Mouse (Mus musculus): ENCODE results near the gene Mysm1.

Mysm1 gene

DNA sequence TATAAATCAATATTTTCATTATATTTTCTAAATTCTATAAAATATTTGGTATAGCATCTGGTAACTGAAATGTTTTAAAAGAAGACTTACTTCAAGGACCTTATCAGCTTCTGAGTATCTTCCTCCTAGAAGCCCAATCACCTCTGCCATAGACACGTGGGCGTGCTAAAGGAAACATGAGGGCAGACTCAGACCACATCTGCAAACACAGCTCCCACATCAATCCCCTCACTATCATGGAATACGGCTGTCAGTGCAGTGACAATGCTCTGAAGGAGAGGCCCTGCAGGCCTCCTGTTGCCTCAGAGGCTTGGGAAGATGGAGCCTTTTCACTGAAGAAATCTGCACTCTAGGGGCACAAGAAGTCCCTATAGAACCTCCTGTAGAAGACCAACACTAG is 26.1 kb downstream of the Mysm1 start:
- no peak for DNase-seq (ENCODE audit: low spot score)

DNA sequence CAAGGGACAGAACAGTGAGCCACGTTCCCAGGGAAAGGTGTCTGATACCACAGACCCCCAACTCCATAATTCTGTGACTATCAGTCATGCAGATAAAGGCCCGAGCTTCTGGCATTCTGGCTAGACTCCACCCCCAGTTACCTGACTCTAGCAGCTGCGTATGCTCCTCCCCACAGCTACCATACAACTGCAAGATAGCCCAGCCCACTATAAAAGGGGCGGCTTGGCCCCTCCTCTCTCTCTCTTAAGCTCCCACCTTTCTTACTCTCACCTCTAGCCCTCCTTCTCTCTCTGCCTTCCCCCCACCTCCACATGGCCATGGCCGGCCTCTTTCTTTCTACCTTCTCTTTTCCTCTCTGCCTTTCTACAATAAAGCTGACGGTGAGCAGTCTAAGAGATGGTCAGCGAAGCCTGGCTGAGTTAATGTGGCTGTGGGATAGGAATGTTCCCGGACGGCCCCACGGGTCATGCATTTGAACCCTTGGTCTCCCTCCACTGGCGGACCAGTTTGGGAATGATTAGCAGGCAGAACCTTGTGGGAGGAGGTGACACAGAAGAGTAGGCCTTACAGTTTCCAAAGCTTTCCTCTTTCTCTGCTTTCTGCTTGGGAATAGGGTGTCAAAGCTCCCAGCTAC is 37.6 kb downstream of the Mysm1 start:
- DNase-seq (ENCODE audit: low spot score), result no peak

DNA sequence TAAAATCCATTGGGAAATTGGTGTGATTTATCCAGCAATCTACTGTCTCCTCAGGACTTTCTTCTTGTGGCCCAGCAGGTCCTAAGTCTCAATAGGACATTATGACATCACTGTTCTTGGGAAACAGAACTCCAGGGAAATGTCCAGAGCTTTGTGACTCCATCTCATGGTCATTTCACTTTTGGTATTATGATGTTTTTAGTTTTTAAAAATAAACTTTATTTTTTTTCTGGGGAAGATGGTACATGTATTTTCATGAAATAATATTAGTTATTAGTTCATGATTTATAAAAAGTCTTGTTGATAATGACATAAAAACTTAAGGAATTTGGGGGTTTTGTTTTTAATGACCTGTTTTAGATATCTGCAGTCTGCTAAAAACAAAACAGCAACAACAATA is 50.2 kb downstream of the Mysm1 start, which contains the start of gene Eqtn:
Eqtn (minus strand) TSS at position 101 of the 400 bp plus-strand sequence.
- no peak for DNase-seq (ENCODE audit: low spot score)

DNA sequence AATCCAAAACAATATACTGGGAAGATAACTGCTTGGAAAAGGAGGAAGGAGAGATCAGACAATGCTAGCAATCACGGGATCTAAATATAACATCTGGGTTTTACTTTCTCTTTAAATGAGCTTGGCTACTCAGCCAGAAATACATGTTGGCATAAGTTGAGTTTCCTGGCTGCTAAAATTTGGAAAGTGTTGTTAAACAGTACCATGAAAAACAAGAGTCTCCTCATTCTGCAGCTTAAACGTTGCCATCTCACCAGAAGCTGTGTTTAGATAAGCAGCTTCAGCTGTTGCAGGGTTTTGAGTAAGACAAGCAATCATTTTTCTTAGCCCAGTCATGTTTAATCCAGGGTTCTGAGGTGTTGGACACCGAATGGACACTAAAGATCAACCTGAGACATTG is 77.1 kb downstream of the Mysm1 start:
- no peak for DNase-seq (ENCODE audit: low spot score)

DNA sequence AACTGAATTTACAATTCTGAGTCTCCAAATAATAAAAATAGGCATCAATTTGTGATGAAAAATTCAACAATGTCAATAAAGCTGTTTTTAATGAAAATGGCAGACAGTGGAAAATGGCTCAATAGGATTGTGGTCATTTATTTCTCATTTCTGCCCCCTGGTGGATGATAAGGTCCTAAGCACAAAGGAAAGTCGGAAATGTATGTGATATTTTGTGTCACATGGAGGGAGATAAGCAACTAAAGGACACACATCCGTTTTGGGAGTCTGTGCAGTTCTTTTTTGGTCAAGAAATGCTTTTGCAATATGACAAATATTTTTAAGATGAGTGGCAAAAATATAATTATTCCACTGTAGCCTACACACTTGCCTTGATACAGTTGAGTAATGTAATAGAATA is 78.2 kb downstream of the Mysm1 start:
- no peak for DNase-seq (ENCODE audit: low spot score)
